Mouse (Mus musculus): ENCODE measurements around the gene Hoxc9.

The Hoxc9 gene

GRCm38 (mm10) chr15:103021544-103021943 lies 45.3 kb downstream of the Hoxc9 start:
- no peak for DNase-seq (ENCODE audit: low spot score in 2 of 2)

GRCm38 (mm10) chr15:103024131-103024530 lies 47.9 kb downstream of the Hoxc9 start:
- DNase-seq (ENCODE audit: low spot score in 2 of 2) = no peak

DNA sequence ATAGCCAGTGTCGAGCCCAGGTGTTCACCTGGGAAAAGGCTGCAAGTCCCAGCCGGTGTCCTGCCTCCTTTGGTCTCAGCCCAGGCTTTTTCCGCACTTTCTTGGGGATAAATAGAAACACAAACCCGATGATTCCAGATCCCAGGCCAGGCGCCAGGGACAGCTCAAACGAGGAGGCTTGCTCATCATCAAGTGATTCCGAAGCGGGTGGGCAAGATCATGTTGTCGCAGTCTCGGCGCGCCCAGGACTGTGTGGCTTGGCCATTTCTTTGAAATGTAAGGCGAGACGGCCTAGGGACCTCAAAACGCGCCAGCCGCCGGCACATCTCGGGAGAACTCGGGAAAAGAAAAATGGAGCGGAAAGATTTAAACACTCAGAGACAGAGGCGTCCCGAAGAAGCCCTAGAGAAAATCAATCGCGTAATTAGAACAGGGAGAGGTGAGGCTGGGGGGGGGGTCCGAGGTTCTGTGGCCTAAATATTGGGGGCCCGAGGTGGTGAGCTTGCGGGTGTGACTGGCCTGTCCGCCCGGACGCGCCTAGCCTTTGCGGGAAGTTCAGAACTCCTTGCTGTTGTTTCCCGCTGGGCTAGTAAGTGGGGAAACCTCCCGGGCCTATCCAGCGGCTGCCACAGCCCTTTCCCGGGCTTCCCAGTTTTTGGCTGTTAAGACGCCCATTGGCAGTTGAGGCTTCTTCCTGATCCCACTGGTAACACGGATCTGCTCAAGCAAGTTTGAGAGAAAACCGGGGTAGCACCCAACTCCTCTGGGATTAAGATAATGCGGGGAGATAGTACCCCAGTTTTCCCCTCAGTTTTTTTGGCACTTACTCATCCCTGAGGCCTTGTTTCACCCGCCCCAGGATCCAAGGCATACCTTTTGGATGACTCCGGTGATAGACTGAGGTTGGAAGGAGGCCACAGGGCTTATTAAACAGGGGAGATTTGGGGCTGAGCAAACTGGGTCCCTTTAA lies 51.3 kb downstream of the Hoxc9 start:
- DNase-seq (ENCODE audit: low spot score in 2 of 2) = no peak

- DNase-seq (ENCODE audit: low spot score in 2 of 2) = no peak
Measured at GRCm38 (mm10) chr15:103028916-103029512, 52.8 kb downstream of the Hoxc9 start.

- DNase-seq (ENCODE audit: low spot score in 2 of 2) = no peak
Measured at GRCm38 (mm10) chr15:103030142-103030541, 53.9 kb downstream of the Hoxc9 start.

- no peak for DNase-seq (ENCODE audit: low spot score in 2 of 2)
Measured at GRCm38 (mm10) chr15:103032167-103032566, 55.9 kb downstream of the Hoxc9 start.

- no peak for DNase-seq (ENCODE audit: low spot score in 2 of 2)
Measured at GRCm38 (mm10) chr15:103032646-103033575, 56.7 kb downstream of the Hoxc9 start.

DNA sequence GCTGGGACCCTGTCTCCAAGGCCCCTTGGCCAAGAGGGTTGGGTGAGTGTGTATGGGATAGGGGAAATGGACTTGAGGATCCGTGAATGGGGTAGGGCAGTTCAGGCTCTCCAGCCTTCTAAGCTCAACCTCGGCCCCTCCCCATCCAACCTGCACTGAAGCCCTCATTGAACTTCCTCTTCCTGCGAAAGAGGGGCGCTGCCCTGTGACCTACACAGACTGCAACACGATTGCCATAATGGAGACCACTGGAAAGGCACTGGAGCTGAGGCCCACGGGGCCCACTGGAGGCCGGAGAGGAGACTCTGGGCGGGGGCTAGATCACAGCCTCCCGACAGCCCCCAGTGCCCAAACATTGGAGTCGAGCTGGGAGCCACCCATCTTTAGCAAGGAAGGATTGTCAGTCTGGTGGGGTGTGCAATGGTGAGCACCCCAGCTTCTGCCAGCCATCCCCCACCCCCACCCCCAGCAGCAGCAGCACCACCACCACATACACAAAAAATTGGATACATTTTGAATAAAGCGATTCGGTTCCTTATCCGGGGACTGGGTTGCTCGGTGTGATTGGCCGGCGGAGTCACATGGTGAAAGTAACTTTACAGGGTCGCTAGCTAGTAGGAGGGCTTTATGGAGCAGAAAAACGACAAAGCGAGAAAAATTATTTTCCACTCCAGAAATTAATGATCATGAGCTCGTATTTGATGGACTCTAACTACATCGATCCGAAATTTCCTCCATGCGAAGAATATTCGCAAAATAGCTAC lies 58.0 kb downstream of the Hoxc9 start:
- no peak for DNase-seq (ENCODE audit: low spot score in 2 of 2)

All from frontal cortex, postnatal 14 days (tissue).